Mouse (Mus musculus) ES-E14 (cell line): ENCODE measurements around the gene Prmt8. TPM values are rescaled to one million over a fixed set of nuclear protein-coding genes. Genes with fewer than 3 reads are reported as not detected.

ENCODE experiments used
- DNase-seq: peaks from one replicate; pipeline ENCODE4 v3.0.0-alpha.2; 2013; ENCODE audit warnings: low read depth, low spot score
- H3K27ac ChIP-seq: 2 replicates; pipeline ENCODE4 v1.5.1; 2012; ENCODE audit warnings: low read depth, mild to moderate bottlenecking, low read length, moderate library complexity, mixed read lengths; ENCODE audit not compliant: poor library complexity, insufficient read depth, severe bottlenecking
- H3K36me3 ChIP-seq: 2 replicates; pipeline ENCODE4 v1.6.1; 2012; ENCODE audit warnings: mild to moderate bottlenecking, low read length, moderate library complexity, mixed read lengths; ENCODE audit not compliant: control insufficient read depth, poor library complexity, insufficient read depth, severe bottlenecking
- H3K4me1 ChIP-seq, 2 experiments: fragments of 150-350 bp in 1 of 2; sonication (generic) in 1 of 2; 2 replicates each; pipeline ENCODE4 v1.6.1; 2012; ENCODE audit warnings: low read length in 2 of 2, mild to moderate bottlenecking in 1 of 2, mixed read lengths in 1 of 2; ENCODE audit not compliant: control insufficient read depth in 2 of 2, insufficient read depth in 2 of 2, poor library complexity in 1 of 2
- H3K4me3 ChIP-seq, 2 experiments: fragments of 150-350 bp in 1 of 2; sonication (generic) in 1 of 2; 2 replicates each; pipeline ENCODE4 v1.5.1; 2012; ENCODE audit warnings: low read length in 2 of 2, low read depth in 1 of 2, mild to moderate bottlenecking in 1 of 2, mixed read lengths in 1 of 2; ENCODE audit not compliant: insufficient read depth in 1 of 2, poor library complexity in 1 of 2, severe bottlenecking in 1 of 2
- H3K9ac ChIP-seq: 2 replicates; pipeline ENCODE4 v1.6.1; 2012; ENCODE audit warnings: low read depth, mild to moderate bottlenecking, low read length, mixed read lengths; ENCODE audit not compliant: poor library complexity, insufficient read depth, severe bottlenecking
- H3K9me3 ChIP-seq: fragments of 150-350 bp; sonication (generic); 2 replicates; pipeline ENCODE4 v1.6.1; 2012; ENCODE audit warnings: low read depth, mild to moderate bottlenecking, low read length; ENCODE audit not compliant: control insufficient read depth, insufficient read depth
- CHD2 ChIP-seq: IDR thresholded peaks from 2 replicates; pipeline ENCODE4 v1.6.1; 2014; ENCODE audit warnings: mild to moderate bottlenecking, low read depth, low read length, inconsistent platforms
- HCFC1 ChIP-seq: IDR thresholded peaks from 2 replicates; pipeline ENCODE4 v1.6.1; 2012; ENCODE audit warnings: low read length, inconsistent platforms, borderline replicate concordance; ENCODE audit not compliant: insufficient read depth
- MAFK ChIP-seq: IDR thresholded peaks from 2 replicates; pipeline ENCODE4 v1.6.1; 2014; ENCODE audit warnings: mild to moderate bottlenecking, low read depth, low read length, inconsistent platforms; ENCODE audit not compliant: insufficient read depth
- ZC3H11A ChIP-seq: IDR thresholded peaks from 2 replicates; pipeline ENCODE4 v1.6.1; 2012; ENCODE audit warnings: low read depth, mild to moderate bottlenecking, inconsistent platforms, low read length, borderline replicate concordance
- ZNF384 ChIP-seq: IDR thresholded peaks from 2 replicates; pipeline ENCODE4 v1.6.1; 2012; ENCODE audit warnings: low read depth, low read length, inconsistent platforms
- in situ Hi-C, 2 experiments: fragments of 600-800 bp; cut with MboI; formaldehyde crosslinking; loops; one replicate each; pipeline ENCODE4 v1.15.1; 2025; ENCODE audit warnings: low sequenced_read_pairs in 2 of 2, inconsistent platforms in 1 of 2; ENCODE audit not compliant: unreplicated experiment in 2 of 2
- total RNA-seq: library from RNA; depleted of rRNA; stranded (reverse); fragments of 300-350 nt; gene quantifications from 2 replicates; pipeline ENCODE4 v1.2.3, GENCODE M21; 2012

Prmt8 gene
- total RNA-seq, 1 experiment, result 2.1 TPM

DNA sequence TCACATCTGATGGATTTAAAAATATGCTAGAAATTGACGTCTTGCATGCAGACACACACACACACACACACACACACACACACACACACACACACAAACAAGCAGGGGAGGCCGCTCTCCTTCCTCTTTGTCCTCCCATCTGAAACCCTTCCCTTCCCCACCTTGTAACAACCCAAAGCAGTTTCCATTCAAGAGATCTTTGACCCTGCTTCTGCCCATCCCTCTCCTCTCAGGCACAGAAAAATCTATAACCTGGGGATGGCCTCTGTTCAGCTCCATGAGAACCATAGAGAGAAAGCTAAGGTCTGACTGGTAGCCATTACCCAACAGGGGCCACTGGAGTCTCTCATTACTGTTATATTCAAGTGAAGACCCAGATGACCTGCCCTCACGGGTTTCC lies 90.3 kb downstream of the Prmt8 start:
- DNase-seq, result no peak
- no peaks in the 10 kb centered on the region for H3K36me3 ChIP-seq
- no peak overlapping the region for H3K9ac ChIP-seq
- H3K27ac ChIP-seq, result no peak overlapping the region
- no peaks in the 10 kb centered on the region for H3K9me3 ChIP-seq
- 0 out of 4 replicates have a peak, but pooled peaks cover 0 to 1% of the 10 kb centered on the region in 2 experiments for H3K4me1 ChIP-seq
- TF ChIP-seq ZC3H11A (no peak), CHD2 (no peak), HCFC1 (no peak), MAFK (no peak)
- in situ Hi-C loops, result no loop called here
- no peak overlapping the region for H3K4me3 ChIP-seq

DNA sequence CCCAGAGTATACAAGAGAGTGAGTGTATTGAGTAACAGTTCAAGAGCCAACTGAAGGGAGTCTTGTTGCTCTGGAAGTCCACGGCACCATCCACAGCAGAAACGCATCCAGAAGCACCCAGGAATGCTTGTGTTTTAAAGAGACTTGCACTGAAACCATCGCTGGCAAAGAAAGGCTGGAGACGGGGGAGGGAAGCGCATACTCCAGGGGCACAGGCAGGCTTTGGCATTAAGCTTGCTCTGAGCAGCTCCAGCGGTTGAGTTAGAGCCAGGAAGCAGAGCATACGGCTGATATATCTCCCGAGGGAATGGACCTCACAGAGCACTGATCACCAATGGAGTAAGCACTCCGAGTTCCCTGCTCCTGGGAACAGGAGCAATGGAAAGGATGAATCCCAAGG lies 91.0 kb downstream of the Prmt8 start:
- in situ Hi-C loops, result no loop called here
- H3K36me3 ChIP-seq, result no peaks in the 10 kb centered on the region
- TF ChIP-seq CHD2, result no peak
- no peak for TF ChIP-seq MAFK
- TF ChIP-seq HCFC1, result no peak
- TF ChIP-seq ZC3H11A, result no peak
- no peak for TF ChIP-seq ZNF384
- H3K9ac ChIP-seq, result no peak overlapping the region
- H3K4me3 ChIP-seq, result no peak overlapping the region
- no peak for DNase-seq
- no peak overlapping the region for H3K27ac ChIP-seq
- 0 out of 4 replicates have a peak, but pooled peaks cover 0 to 1% of the 10 kb centered on the region in 2 experiments for H3K4me1 ChIP-seq
- no peaks in the 10 kb centered on the region for H3K9me3 ChIP-seq

DNA sequence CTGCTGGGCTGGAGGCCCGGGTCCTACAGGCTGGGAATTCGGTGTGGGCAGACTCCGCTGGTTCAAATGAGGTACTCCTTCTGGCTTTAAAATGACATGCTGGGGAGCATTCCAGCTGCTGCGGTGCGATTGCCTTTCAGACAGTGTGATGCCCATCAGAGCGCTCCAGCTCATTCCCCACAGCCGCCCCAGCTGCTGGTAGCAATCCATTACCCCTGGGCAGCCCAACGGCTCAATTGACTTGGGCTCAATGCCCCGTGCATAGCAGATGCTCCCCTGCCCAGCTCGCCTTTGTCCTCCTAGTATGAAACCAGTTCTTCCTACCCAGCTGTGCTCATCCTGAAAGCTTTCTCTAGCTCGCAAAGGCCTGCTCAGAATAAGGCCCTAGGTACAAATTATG lies 92.4 kb downstream of the Prmt8 start:
- in situ Hi-C loops, result no loop called here
- Histone ChIP-seq H3K9ac (no peak overlapping the region), H3K27ac (no peak overlapping the region), H3K4me1 (0 out of 4 replicates have a peak, but pooled peaks cover 0 to 1% of the 10 kb centered on the region in 2 experiments), H3K9me3 (no peaks in the 10 kb centered on the region), H3K36me3 (no peaks in the 10 kb centered on the region), H3K4me3 (no peak overlapping the region)
- TF ChIP-seq HCFC1 (no peak), ZC3H11A (no peak), ZNF384 (no peak), CHD2 (no peak), MAFK (no peak)
- no peak for DNase-seq

DNA sequence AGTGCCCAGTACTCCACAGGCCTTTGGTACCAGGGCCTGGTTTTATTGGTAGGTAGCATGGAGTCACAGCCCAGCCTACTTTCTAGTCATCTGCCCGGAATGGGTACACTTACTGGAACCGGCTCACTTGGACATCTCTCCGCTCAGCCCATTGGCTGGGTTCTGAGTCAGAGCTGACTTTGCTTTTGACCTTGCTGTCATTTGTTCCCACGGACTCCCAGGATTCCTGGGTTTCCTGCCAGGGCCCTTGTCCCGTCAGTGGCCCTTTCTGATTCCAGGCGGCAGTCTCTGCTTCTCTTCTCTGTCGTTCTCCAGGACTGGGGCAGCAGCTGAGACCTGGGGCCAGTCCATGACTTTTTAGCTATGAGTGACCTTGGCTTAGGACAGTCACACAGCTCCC lies 97.2 kb downstream of the Prmt8 start:
- Histone ChIP-seq H3K4me1 (0 out of 4 replicates have a peak, but pooled peaks cover 0 to 1% of the 10 kb centered on the region in 2 experiments), H3K9ac (no peak overlapping the region), H3K4me3 (no peak overlapping the region), H3K36me3 (no peaks in the 10 kb centered on the region), H3K9me3 (no peaks in the 10 kb centered on the region), H3K27ac (no peak overlapping the region)
- in situ Hi-C loops, result no loop called here
- TF ChIP-seq ZC3H11A (no peak), CHD2 (no peak), HCFC1 (no peak), ZNF384 (no peak), MAFK (no peak)
- DNase-seq, result no peak

DNA sequence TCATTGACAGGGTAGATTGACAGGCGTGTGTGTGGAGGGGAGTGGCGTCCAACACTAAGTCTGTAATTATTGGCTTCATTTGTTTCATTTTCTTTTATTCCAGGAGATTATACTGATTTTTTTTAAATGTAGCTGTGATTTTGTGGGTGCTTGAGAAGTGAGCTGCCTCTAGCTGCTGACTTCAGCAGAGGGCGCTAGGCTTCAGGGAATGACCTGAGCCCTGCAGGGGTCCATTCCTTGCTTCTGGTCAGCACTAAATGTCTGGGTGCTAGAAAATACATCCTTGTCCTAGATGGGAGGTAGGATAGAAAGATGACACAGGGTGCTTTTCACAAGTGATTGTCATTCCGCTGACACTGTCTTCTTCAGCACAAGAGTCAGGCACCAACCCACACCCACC lies 99.2 kb downstream of the Prmt8 start:
- Histone ChIP-seq H3K9ac (no peak overlapping the region), H3K9me3 (no peaks in the 10 kb centered on the region), H3K4me3 (no peak overlapping the region), H3K4me1 (no peaks in the 10 kb centered on the region), H3K27ac (no peak overlapping the region), H3K36me3 (no peaks in the 10 kb centered on the region)
- in situ Hi-C loops, result no loop called here
- no peak for TF ChIP-seq CHD2
- peak; percentile 64; the same call in 1 of the 2 replicates for TF ChIP-seq ZC3H11A
- DNase-seq, result no peak
